Mouse (Mus musculus): ENCODE results near the gene Lzts3.
A peak's percentile ranks its signal among the peaks of the same experiment; 100 is the strongest.

The Lzts3 gene

GRCm38 (mm10) chr2:130634739-130635411 lies 7.7 kb downstream of the Lzts3 start:
- DNase-seq, result no peak

GRCm38 (mm10) chr2:130634006-130634738 lies 8.4 kb downstream of the Lzts3 start:
- no peak for DNase-seq

GRCm38 (mm10) chr2:130632887-130633675 lies 9.5 kb downstream of the Lzts3 start:
- no peak for DNase-seq

GRCm38 (mm10) chr2:130632416-130632815 lies 10.2 kb downstream of the Lzts3 start:
- peak; percentile 63 to 79 for DNase-seq

- peak; percentile 85 to 94 for DNase-seq
These were observed 12.8 kb downstream of the Lzts3 start, which contains the start of the genes Fastkd5 and Ubox5 for GRCm38 (mm10) chr2:130629839-130630203. Gene Fastkd5, minus strand, starts transcription at chr2:130630027. Gene Ubox5, minus strand, starts transcription at chr2:130630038.

GRCm38 (mm10) chr2:130629080-130629838 lies 13.3 kb downstream of the Lzts3 start:
- no peak for DNase-seq

- no peak for DNase-seq
These were observed 14.2 kb downstream of the Lzts3 start for GRCm38 (mm10) chr2:130628424-130628823.

GRCm38 (mm10) chr2:130618972-130619371 lies 23.6 kb downstream of the Lzts3 start:
- peak; percentile 50 to 54 for DNase-seq

- peak in 1 of 2 experiments; percentile 57 for DNase-seq
These were observed 29.5 kb downstream of the Lzts3 start for GRCm38 (mm10) chr2:130613091-130613490.

GRCm38 (mm10) chr2:130602195-130602594 lies 40.4 kb downstream of the Lzts3 start:
- no peak for DNase-seq

GRCm38 (mm10) chr2:130598399-130598798 lies 44.2 kb downstream of the Lzts3 start:
- DNase-seq, result no peak

GRCm38 (mm10) chr2:130597601-130598010 lies 45.0 kb downstream of the Lzts3 start:
- DNase-seq, result peak in 1 of 2 experiments; percentile 23

- no peak for DNase-seq
These were observed 47.0 kb downstream of the Lzts3 start for GRCm38 (mm10) chr2:130595596-130595995.

- no peak for DNase-seq
These were observed 51.6 kb downstream of the Lzts3 start for GRCm38 (mm10) chr2:130591016-130591415.

- no peak for DNase-seq
These were observed 52.8 kb downstream of the Lzts3 start for GRCm38 (mm10) chr2:130589761-130590160.

- no peak for DNase-seq
These were observed 53.4 kb downstream of the Lzts3 start for GRCm38 (mm10) chr2:130589157-130589556.

- no peak for DNase-seq
These were observed 54.2 kb downstream of the Lzts3 start for GRCm38 (mm10) chr2:130588373-130588772.

- DNase-seq, result no peak
These were observed 56.6 kb downstream of the Lzts3 start for GRCm38 (mm10) chr2:130586016-130586415.

GRCm38 (mm10) chr2:130583902-130584560 lies 58.6 kb downstream of the Lzts3 start:
- no peak for DNase-seq
